Mouse (Mus musculus): ENCODE results near the gene Rabep1.

Rabep1 gene

DNA sequence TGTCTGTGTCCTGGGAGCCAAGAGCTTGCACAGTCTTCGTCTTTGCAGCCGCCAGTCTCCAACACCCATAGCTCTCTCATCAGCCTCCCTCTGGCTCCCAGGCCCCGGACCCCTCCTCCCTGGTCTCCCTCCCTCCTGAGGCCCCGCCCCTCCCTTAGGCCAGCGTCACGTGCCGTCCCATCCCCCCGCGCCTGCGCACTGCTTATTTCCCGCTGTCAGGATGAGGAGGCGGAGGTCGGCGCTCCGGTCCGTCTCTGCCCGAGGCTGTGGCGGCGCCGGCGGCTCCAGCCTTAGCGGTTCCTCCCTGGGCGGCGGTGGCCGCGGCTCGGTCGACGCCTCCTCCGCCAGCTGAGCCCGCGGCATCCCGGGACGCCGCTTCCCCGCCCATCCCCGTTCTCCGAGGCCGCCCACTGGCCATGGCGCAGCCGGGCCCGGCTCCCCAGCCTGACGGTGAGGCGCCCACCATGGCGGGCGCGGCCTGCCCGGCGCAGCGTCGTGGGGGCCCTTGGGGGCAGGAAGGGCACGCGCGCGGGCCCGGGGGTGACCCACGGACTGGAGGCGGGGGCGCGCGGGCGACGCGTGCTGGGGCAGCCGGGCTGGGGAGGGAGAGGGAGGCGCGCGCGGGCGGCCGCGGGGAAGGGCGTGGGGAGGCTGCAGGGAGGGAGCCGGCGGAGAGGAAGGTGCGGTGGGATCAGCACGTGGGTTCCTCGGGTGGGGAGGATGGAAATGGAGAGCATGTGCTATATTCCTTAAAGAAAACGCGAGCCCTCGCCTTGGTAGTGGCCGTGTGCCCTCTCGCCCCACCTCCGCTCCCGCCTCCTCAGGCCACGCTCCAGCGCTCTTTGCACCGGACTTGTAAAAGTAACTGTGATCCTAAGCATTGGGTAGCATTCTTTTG lies at the start of gene Rabep1:
Gene Rabep1 (plus strand): TSS at position 220 of the 898 bp plus-strand sequence.
- DNase-seq = peak; percentile 96 to 97

GRCm38 (mm10) chr11:70802208-70802864 lies 42.2 kb upstream of the Rabep1 start:
- DNase-seq = no peak

GRCm38 (mm10) chr11:70802865-70803261 lies 41.7 kb upstream of the Rabep1 start:
- DNase-seq = no peak

DNA sequence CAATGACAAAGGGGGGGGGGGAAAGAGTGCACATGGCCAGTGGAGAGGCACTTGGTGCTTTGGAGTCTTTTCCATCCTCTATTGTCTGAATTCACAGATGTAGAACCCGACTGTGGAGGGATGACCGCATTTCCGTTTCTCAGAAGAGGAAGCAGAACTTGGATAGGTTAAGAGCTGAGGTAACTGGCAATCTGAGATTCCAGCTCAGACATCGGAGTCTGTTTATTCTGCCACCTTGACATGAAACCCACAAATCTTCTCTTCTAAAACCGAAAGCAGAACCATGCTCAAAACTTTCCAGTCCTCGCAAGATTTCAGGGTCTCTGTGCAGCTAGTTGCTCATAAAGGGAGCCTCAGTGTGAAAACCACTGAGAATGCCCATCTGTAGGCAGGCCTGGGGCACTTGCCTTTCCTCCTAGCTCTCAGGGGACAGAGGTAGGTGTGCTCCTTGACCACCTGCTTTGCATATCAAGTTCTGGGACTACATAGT lies 40.8 kb upstream of the Rabep1 start:
- no peak for DNase-seq

- no peak for DNase-seq
Observed at GRCm38 (mm10) chr11:70804395-70804794, 40.2 kb upstream of the Rabep1 start.

- no peak for DNase-seq
Observed at GRCm38 (mm10) chr11:70805641-70806175, 38.9 kb upstream of the Rabep1 start.

GRCm38 (mm10) chr11:70806697-70807096 lies 37.9 kb upstream of the Rabep1 start:
- DNase-seq = no peak

DNA sequence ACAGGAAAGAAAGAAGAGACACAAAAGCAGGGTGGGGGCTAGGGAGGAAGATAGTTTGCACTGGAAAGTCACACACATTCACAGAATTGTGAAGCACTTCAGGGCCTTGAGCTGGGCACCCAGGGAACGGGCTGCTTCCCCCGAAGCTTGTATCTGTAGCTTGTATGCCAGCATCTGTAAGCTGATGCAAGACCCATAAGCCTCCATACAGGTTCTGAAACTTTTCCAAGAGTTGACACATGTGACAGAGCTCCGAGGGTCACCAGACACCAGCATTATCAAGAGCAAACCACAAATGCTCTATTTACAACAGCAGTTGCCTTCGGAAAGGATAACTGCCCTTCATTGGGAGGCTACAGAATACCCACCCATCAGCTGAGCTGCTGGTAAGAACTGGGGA lies 36.9 kb upstream of the Rabep1 start:
- no peak for DNase-seq

GRCm38 (mm10) chr11:70808101-70808500 lies 36.5 kb upstream of the Rabep1 start:
- no peak for DNase-seq

DNA sequence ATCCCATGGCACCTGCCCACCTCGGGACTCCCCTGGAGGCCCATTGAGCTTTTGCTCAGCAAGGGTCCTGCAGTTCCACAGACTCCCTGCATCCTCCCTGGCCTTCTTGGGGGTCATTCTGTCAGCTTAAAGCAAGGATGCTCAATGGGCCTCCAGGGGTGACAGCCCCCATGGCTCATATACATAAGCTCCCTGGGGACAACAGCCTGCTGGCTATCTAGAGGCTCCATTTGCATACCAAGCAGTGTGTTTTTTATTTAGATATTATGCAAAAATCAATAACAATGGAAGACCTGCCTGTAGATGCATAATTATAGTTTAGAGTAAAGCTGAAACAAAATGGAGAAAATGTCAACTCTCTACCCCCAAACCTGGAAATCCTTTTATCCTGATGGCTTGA lies 35.6 kb upstream of the Rabep1 start:
- DNase-seq = no peak

GRCm38 (mm10) chr11:70811041-70811440 lies 33.5 kb upstream of the Rabep1 start:
- no peak for DNase-seq

- DNase-seq = no peak
Observed at GRCm38 (mm10) chr11:70811471-70812240, 32.9 kb upstream of the Rabep1 start.

- peak in 1 of 2 experiments; percentile 32 for DNase-seq
Observed at GRCm38 (mm10) chr11:70812365-70812764, 32.2 kb upstream of the Rabep1 start, which contains the start of gene Scimp. Gene Scimp, minus strand, starts transcription at chr11:70812586.

GRCm38 (mm10) chr11:70815071-70815470 lies 29.5 kb upstream of the Rabep1 start:
- DNase-seq = no peak

DNA sequence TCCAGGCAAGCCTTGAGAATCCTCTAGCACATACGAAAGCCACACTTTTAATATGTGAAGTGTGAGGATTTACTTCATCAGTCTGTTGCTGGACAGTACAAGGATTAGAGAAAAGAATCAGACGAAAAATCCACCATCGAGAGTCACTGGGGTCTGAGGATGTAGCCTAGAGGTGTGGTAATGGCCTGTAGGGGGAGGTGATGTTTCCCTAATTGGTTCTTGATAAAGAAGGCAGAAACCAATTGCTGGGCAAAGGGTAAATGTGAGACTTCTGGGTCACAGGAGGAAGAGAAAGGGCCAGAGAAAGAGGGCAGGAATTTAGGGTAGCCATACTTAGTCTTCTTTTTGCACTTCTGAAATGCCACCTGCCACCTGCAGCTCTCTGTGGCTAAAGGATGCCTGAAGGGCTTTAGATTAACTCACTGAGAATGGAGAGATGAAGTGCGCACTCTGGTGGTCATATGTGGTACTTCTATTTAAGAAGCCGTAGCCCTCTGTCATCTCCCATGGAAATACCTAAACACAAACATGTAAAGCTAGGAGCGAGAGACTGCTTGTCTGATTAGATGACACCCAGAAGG lies 29.0 kb upstream of the Rabep1 start:
- peak in 1 of 2 experiments; percentile 67 for DNase-seq

DNA sequence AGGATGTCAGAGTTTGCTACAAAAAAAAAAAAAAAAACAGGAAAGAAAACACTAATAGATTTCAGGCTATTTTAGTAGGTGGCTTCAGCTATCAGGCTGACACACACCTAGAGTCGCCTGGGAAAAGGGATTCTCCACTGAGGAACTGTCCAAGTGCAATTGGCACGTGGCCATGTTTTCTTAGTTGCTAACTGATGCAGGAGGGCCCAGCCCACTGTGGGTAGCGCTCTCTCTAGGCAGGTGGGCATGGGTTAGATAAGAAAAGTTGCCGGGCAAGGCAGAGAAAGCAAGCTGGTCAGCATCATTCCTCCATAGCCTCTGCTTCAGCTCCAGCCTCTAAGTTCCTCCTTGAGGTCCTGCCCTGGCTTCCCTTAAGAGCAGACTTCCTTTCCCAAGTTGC lies 27.8 kb upstream of the Rabep1 start:
- no peak for DNase-seq

DNA sequence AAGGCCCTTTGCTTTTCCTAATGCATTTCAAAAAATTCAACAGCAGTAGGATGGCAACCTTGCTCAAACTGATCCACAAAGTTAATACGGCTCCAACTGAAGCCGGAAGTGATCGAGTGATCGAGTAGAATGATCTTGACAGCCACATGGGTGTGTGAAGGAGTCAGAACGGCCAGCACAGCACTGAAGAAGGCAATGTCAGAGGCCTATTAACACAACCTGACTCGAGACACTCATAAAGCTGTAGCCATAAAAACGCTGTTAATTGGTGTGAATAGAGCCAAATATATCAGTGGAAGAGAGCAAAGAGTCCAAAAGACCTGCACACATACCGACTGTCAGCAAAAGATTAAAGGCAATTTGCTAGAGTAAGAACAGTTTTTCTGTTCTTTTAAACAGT lies 24.5 kb upstream of the Rabep1 start:
- DNase-seq = no peak

DNA sequence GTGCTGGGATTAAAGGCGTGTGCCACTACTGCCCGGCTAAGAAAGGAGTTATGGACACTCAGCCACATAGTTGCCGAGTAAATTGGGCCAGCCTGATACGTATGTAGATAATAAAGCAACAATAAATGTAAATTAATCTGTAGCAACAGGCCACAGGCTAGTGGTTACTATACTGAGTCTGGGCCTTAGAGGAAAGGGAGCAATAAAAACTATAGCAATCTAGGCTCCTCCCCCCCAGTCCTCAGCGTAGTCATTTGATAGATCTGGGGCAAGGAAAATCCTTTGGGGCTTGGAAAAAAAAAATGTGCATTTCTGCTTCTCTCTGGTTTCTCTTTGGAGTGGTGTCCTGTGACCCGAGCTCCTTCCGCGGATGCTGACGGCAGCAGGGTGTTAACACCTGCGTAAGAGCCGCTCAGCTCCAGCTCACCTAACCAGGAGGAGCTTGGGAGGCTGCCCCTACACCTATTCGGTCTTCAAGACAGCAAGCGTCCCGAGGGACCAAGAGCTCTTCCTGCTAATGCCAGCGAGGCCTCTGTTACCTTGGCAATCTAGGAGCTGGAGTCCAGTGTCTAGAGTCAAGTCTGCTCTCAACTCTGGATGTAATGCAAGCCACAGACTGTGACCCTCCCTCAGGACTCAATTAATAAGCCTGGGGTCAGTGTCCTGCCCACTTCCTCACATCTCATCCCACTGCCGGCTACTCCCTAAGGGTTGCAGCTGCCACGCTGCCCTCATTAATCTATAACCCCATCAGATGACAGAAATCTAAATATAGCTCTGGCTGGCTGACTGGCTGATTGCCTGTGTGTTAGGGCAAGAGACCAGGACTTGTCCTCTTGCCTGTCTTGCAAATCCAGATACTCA lies 22.6 kb upstream of the Rabep1 start:
- DNase-seq = peak; percentile 41 to 73

DNA sequence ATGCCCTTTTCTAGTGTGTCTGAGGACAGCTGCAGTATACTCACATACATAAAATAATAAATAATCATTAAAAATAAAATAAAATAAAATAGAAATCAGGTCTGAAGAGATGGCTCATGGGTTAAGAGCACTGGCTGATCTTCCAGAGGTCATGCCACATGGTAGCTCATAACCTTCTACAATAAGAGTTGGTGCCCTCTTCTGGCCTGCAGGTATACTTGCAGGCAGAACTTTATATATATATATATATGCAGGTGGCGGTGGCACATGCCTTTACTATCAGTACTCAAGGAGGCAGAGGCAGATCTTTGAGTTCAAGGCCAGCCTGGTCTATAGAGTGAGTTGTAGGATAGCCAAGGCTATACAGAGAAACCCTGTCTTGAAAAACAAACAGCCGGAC lies 18.4 kb upstream of the Rabep1 start:
- DNase-seq = no peak

DNA sequence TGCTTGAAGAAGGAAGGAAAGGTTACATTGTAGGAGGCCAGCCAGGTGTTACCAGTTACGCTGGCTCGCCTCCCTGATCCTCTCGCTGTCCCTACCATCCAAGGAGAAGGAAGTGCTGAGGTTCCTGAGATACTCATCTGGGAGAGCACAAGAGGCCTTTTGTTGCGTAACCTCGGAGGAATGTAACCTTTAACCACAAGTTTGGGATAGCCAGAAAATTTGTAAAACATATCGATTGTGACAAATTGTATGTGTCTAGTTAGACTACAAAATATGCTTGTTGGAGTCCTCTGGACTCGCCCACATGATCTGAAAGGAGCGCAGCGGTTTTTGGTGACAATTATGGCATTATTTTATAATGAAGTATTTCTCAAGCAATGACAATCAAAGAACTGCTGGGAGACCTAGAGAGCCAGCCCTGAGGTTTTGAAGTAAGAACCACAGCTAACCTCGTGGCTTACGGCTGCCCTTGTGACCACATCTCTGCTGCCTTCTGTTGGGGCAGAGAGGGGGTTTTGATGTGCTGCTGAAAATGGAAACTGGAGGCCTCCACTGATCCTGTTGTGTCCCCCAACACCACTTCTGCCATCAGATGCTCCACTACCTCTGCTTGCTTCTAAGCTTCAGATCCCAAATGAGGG lies 15.5 kb upstream of the Rabep1 start:
- DNase-seq = no peak

DNA sequence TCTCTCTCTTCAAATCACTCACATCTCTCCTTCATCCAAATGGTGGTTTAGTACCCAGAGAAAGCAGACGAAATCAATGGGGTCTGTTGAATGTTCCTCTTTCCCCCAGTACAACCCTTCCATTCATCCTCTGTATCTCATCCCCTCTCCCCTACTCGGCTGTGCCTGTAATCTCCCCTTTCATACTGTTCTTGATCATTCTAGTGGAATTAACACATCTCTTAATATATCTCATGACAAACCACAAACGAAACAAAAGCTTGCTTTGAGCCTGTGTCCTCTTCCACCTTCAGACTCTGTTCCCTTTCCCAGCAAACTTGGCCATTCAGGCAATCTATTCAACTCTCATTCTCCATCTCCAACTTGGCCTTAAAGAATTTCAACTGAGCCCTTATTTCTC lies 13.4 kb upstream of the Rabep1 start:
- no peak for DNase-seq
